Comparison of ENCODE assay signal across 30 mouse cellular contexts in genomic region chr11:11517781-11518435, GRCm38 (mm10). TPM values are rescaled to one million over a fixed set of nuclear protein-coding genes. Genes with fewer than 3 reads are reported as not detected.
A peak's percentile ranks its signal among the peaks of the same experiment; 100 is the strongest.
DNase-seq lines count a peak whose midpoint lies in the region; ATAC-seq and TF ChIP-seq lines count a peak whose summit lies in the region.
"Had no signal": no experiment of that assay in that cellular context is flagged by ENCODE, and none has a peak within 500 bp of the region (broad histone marks: within the 10 kb centered on the region; RNA-seq: fewer than 3 reads in every experiment).

No protein-coding gene starts in this region.

- peak overlapping the region; percentile 100 for H3K27ac ChIP-seq in MEL (ENCODE audit: control insufficient read depth, low read depth, low read length)
- peak overlapping the region; percentile 68 for H3K27ac ChIP-seq in liver, embryonic 12.5 days
- H3K27ac ChIP-seq in liver, postnatal 0 days (ENCODE audit: low read depth): no peak overlapping the region
- no peak overlapping the region for H3K27ac ChIP-seq in forebrain, embryonic 11.5 days (ENCODE audit: low read depth, low read length)
- H3K27ac ChIP-seq: forebrain, embryonic 12.5 days; heart, embryonic 10.5 days; heart, embryonic 15.5 days; hindbrain, embryonic 12.5 days; hindbrain, postnatal 0 days; intestine, embryonic 15.5 days; kidney, postnatal 0 days; stomach, embryonic 15.5 days had no signal

- peak; percentile 45 for DNase-seq in CD4-positive helper T cell, adult 2 months (ENCODE audit: low read depth, low spot score)
- peak; percentile 88 for DNase-seq in MEL (ENCODE audit: low read depth, low spot score)
- no peak for DNase-seq in liver, postnatal 0 days
- DNase-seq in forebrain, embryonic 11.5 days (ENCODE audit: low spot score): no peak
- DNase-seq in thymus, adult 18-20 months: no peak
- DNase-seq in adrenal gland, adult 2 months: no peak
- DNase-seq: adrenal gland, adult 8-10 months; cerebellum, adult 11 months; cerebellum, adult 9-11 months; forebrain, postnatal 0 days; heart, postnatal 36 days; kidney, adult 8-10 months; kidney, postnatal 4 days; layer of hippocampus, postnatal 36 days; lung, postnatal 36 days; midbrain, embryonic 14.5 days; thymus, postnatal 36 days had no signal

- H3K4me1 ChIP-seq in MEL (ENCODE audit: control insufficient read depth in 1 of 2, insufficient read depth in 2 of 2, low read length in 2 of 2): peaks cover 42 to 60% of the 10 kb centered on the region in 2 experiments
- peaks cover 48% of the 10 kb centered on the region for H3K4me1 ChIP-seq in liver, embryonic 12.5 days
- peaks cover 8% of the 10 kb centered on the region for H3K4me1 ChIP-seq in liver, postnatal 0 days (ENCODE audit: insufficient read depth)
- H3K4me1 ChIP-seq in forebrain, embryonic 11.5 days (replicated peaks; ENCODE audit: control insufficient read depth, insufficient read depth, low read length): no peaks in the 10 kb centered on the region
- H3K4me1 ChIP-seq: forebrain, embryonic 12.5 days; heart, embryonic 10.5 days; heart, embryonic 15.5 days; hindbrain, embryonic 12.5 days; intestine, embryonic 15.5 days; stomach, embryonic 15.5 days had no signal

- peak overlapping the region; percentile 16; the same call in 1 of the 2 replicates for H3K9ac ChIP-seq in MEL (ENCODE audit: control insufficient read depth, low read depth, low read length, poor library complexity, severe bottlenecking)
- no peak overlapping the region for H3K9ac ChIP-seq in liver, embryonic 12.5 days
- H3K9ac ChIP-seq in liver, postnatal 0 days (replicated peaks): no peak overlapping the region
- H3K9ac ChIP-seq in forebrain, embryonic 11.5 days (ENCODE audit: low read length): no peak overlapping the region
- H3K9ac ChIP-seq: forebrain, embryonic 12.5 days; forebrain, postnatal 0 days; heart, embryonic 15.5 days; hindbrain, embryonic 12.5 days; intestine, embryonic 15.5 days; stomach, embryonic 15.5 days had no signal

- no peak overlapping the region for H3K4me2 ChIP-seq in liver, embryonic 12.5 days
- H3K4me2 ChIP-seq in liver, postnatal 0 days (ENCODE audit: low read depth, low read length): no peak overlapping the region
- H3K4me2 ChIP-seq in forebrain, embryonic 11.5 days (ENCODE audit: low read depth, low read length, severe bottlenecking): no peak overlapping the region
- H3K4me2 ChIP-seq: forebrain, embryonic 12.5 days; heart, embryonic 15.5 days; hindbrain, embryonic 12.5 days; intestine, embryonic 15.5 days; stomach, embryonic 15.5 days had no signal

- 93% methylated on average over 1 of the region's 1 CpGs for WGBS in liver, embryonic 12.5 days (ENCODE audit: insufficient replicate concordance)
- WGBS in liver, postnatal 0 days (ENCODE audit: insufficient replicate concordance): 93% methylated on average over 1 of the region's 1 CpGs
- 81% methylated on average over 1 of the region's 1 CpGs for WGBS in forebrain, embryonic 11.5 days

- TF ChIP-seq POLR2A in MEL (IDR thresholded peaks at IDR 0.05; ENCODE audit: control insufficient read depth in 1 of 2, insufficient read depth in 1 of 2, low read depth in 1 of 2, low read length in 2 of 2, poor library complexity in 1 of 2): peak in 1 of 2 experiments; percentile 53; a peak in 2 of 4 replicates

- H3K36me3 ChIP-seq in MEL (ENCODE audit: control insufficient read depth in 1 of 2, insufficient read depth in 2 of 2, low read length in 2 of 2): peaks cover 0 to 70% of the 10 kb centered on the region in 2 experiments; a peak in 2 of 4 replicates
- H3K36me3 ChIP-seq in liver, embryonic 12.5 days: no peaks in the 10 kb centered on the region
- H3K36me3 ChIP-seq in liver, postnatal 0 days (replicated peaks; ENCODE audit: insufficient read depth, low read length): no peaks in the 10 kb centered on the region
- H3K36me3 ChIP-seq in forebrain, embryonic 11.5 days (ENCODE audit: control insufficient read depth, insufficient read depth, low read length): no peaks in the 10 kb centered on the region
- H3K36me3 ChIP-seq: forebrain, embryonic 12.5 days; heart, embryonic 10.5 days; heart, embryonic 15.5 days; hindbrain, embryonic 12.5 days; intestine, embryonic 15.5 days; stomach, embryonic 15.5 days had no signal

- H3K4me3 ChIP-seq in MEL (ENCODE audit: control insufficient read depth in 1 of 2, insufficient read depth in 1 of 2, low read depth in 2 of 2, low read length in 2 of 2): no peak overlapping the region
- no peak overlapping the region for H3K4me3 ChIP-seq in liver, embryonic 12.5 days
- H3K4me3 ChIP-seq in liver, postnatal 0 days (ENCODE audit: low read depth, low read length): no peak overlapping the region
- no peak overlapping the region for H3K4me3 ChIP-seq in forebrain, embryonic 11.5 days (ENCODE audit: low read depth, low read length)
- H3K4me3 ChIP-seq: erythroblast, embryonic 14.5 days; forebrain, embryonic 12.5 days; heart, embryonic 10.5 days; heart, embryonic 15.5 days; hindbrain, embryonic 12.5 days; intestine, embryonic 15.5 days; stomach, embryonic 15.5 days had no signal

- peak; percentile 98 for TF ChIP-seq EP300 in MEL (IDR thresholded peaks at IDR 0.05; ENCODE audit: low read depth in 1 of 2, low read length in 2 of 2)
- TF ChIP-seq EP300 in liver, postnatal 0 days (IDR thresholded peaks at IDR 0.05; ENCODE audit: low read depth): peak; percentile 80

- TF ChIP-seq CTCF in MEL (IDR thresholded peaks at IDR 0.05 in 2 of 3, conservative IDR thresholded peaks at IDR 0.05 in 1 of 3; ENCODE audit: control insufficient read depth in 1 of 3, insufficient read depth in 1 of 3, low read depth in 2 of 3, low read length in 3 of 3, poor library complexity in 1 of 3, severe bottlenecking in 1 of 3): no peak
- TF ChIP-seq CTCF in liver, postnatal 0 days (IDR thresholded peaks at IDR 0.05; ENCODE audit: low read depth): no peak

- no peaks in the 10 kb centered on the region for H3K9me3 ChIP-seq in MEL (replicated peaks; ENCODE audit: insufficient read depth, low read length)
- no peaks in the 10 kb centered on the region for H3K9me3 ChIP-seq in liver, embryonic 12.5 days (replicated peaks)
- H3K9me3 ChIP-seq in liver, postnatal 0 days (ENCODE audit: low read length): no peaks in the 10 kb centered on the region
- no peaks in the 10 kb centered on the region for H3K9me3 ChIP-seq in forebrain, embryonic 11.5 days (ENCODE audit: control insufficient read depth, low read length)
- H3K9me3 ChIP-seq: forebrain, embryonic 12.5 days; heart, embryonic 10.5 days; heart, embryonic 15.5 days; hindbrain, embryonic 12.5 days; intestine, embryonic 15.5 days; stomach, embryonic 15.5 days had no signal

- peak; percentile 71 for ATAC-seq in liver, embryonic 12.5 days
- ATAC-seq in liver, postnatal 0 days: peak; percentile 53
- no peak for ATAC-seq in forebrain, embryonic 11.5 days (replicated peaks; ENCODE audit: low FRiP score)
- ATAC-seq: forebrain, postnatal 0 days; hindbrain, postnatal 0 days; intestine, embryonic 15.5 days had no signal

- TF ChIP-seq RAD21 in MEL (IDR thresholded peaks at IDR 0.05; ENCODE audit: low read depth, low read length): no peak

- H3K27me3 ChIP-seq in MEL (ENCODE audit: control insufficient read depth in 1 of 2, insufficient read depth in 2 of 2, low read length in 2 of 2): no peaks in the 10 kb centered on the region
- no peaks in the 10 kb centered on the region for H3K27me3 ChIP-seq in liver, embryonic 12.5 days (replicated peaks)
- no peaks in the 10 kb centered on the region for H3K27me3 ChIP-seq in liver, postnatal 0 days (ENCODE audit: insufficient read depth, low read length)
- no peaks in the 10 kb centered on the region for H3K27me3 ChIP-seq in forebrain, embryonic 11.5 days (ENCODE audit: control insufficient read depth, insufficient read depth, low read length)
- H3K27me3 ChIP-seq: forebrain, embryonic 12.5 days; heart, embryonic 15.5 days; hindbrain, embryonic 12.5 days; intestine, embryonic 15.5 days; stomach, embryonic 15.5 days had no signal

- no peaks in the 10 kb centered on the region for H3K79me2 ChIP-seq in MEL (ENCODE audit: control insufficient read depth, insufficient read depth, low read length, poor library complexity)

TF ChIP-seq in MEL, 35 proteins besides CTCF, POLR2A, EP300 and RAD21 (continues in another document):
- TF ChIP-seq MXI1 (IDR thresholded peaks at IDR 0.05; ENCODE audit: low read depth, low read length) (no peak), E2F4 (IDR thresholded peaks at IDR 0.05; ENCODE audit: borderline replicate concordance, low read depth, low read length) (no peak), HCFC1 (IDR thresholded peaks at IDR 0.05; ENCODE audit: low read depth, low read length) (no peak), NRF1 (IDR thresholded peaks at IDR 0.05; ENCODE audit: insufficient read depth, low read depth, low read length, poor library complexity, severe bottlenecking) (no peak), TAL1 (IDR thresholded peaks at IDR 0.05; ENCODE audit: low read length) (peak; percentile 89), ELF1 (IDR thresholded peaks at IDR 0.05; ENCODE audit: low read depth, low read length) (0 out of 2 replicates have a peak, but pooled peaks have one; percentile 32), TBP (IDR thresholded peaks at IDR 0.05; ENCODE audit: low read depth, low read length) (peak; percentile 81), USF2 (IDR thresholded peaks at IDR 0.05; ENCODE audit: borderline replicate concordance in 1 of 2, insufficient read depth in 1 of 2, low read depth in 1 of 2, low read length in 2 of 2) (no peak), MAFK (IDR thresholded peaks at IDR 0.05; ENCODE audit: borderline replicate concordance, low read depth, low read length) (peak; percentile 53; the same call in 1 of the 2 replicates)

RNA-seq across cellular contexts. Expression of gene Zpbp, which starts 55.7 kb away (rescaled TPM):
- total RNA-seq in MEL (2012; rRNA removed): 0.39 and 0.42 TPM in 2 replicates
- polyA plus RNA-seq in MEL (2012; ENCODE audit: insufficient read depth in 1 of 2, insufficient read length in 2 of 2, low read depth in 1 of 2, low replicate concordance in 2 of 2, missing spikeins in 1 of 2): under 1 TPM in 1 of 2 experiments, not detected in 1; 0.47 TPM
- polyA plus RNA-seq in liver, embryonic 12.5 days (2016; fragmentation: Nextera tagmentation; extraction: Ambion mirVana): 0.50 and 0.66 TPM in 2 replicates
- polyA plus RNA-seq in liver, postnatal 0 days (2015; fragmentation: Nextera tagmentation; extraction: Ambion mirVana): 0.13 and 0.15 TPM in 2 replicates
- 0.73 and 0.79 TPM in 2 replicates for polyA plus RNA-seq in forebrain, embryonic 11.5 days (2014; fragmentation: Nextera tagmentation; extraction: Ambion mirVana)
- total RNA-seq in adrenal gland, adult 2 months (2021): under 1 TPM; 0.17 to 0.21 TPM
- polyA plus RNA-seq in adrenal gland, adult 2 months (2012; rRNA removed): 0.11 and 0.25 TPM in 2 replicates
- polyA plus RNA-seq: C2C12; erythroblast, embryonic 14.5 days had no signal

RNA-seq across cellular contexts. Expression of gene Spata48, which starts 56.0 kb away (rescaled TPM):
- 0.15 and 0.29 TPM in 2 replicates for total RNA-seq in MEL (2012; rRNA removed)
- 1 to 10 TPM in 1 of 2 experiments, not detected in 1; 1.1 TPM for polyA plus RNA-seq in MEL (2012; ENCODE audit: insufficient read depth in 1 of 2, insufficient read length in 2 of 2, low read depth in 1 of 2, low replicate concordance in 2 of 2, missing spikeins in 1 of 2)
- polyA plus RNA-seq in liver, embryonic 12.5 days (2016; fragmentation: Nextera tagmentation; extraction: Ambion mirVana): 0.25 and 0.69 TPM in 2 replicates
- 0.89 and 1.3 TPM in 2 replicates for polyA plus RNA-seq in liver, postnatal 0 days (2015; fragmentation: Nextera tagmentation; extraction: Ambion mirVana)
- polyA plus RNA-seq in forebrain, embryonic 11.5 days (2014; fragmentation: Nextera tagmentation; extraction: Ambion mirVana): 3.0 and 3.4 TPM in 2 replicates
- under 1 TPM; 0.52 to 0.69 TPM for total RNA-seq in adrenal gland, adult 2 months (2021)
- polyA plus RNA-seq in adrenal gland, adult 2 months (2012; rRNA removed): 13.4 TPM in 1 of 2 replicates, not detected in the other
- total RNA-seq: liver, adult 2 months had no signal
- polyA plus RNA-seq: C2C12; gonadal fat pad, adult 2 months; liver, adult 2 months had no signal

Comparison
In these comparisons a context has a peak if more than half of its experiments do, and no peak if none do; other contexts are left out.
1. H3K27ac ChIP-seq: peak in MEL (single experiment) and liver, embryonic 12.5 days (single experiment); none in liver, postnatal 0 days (single experiment) and forebrain, embryonic 11.5 days (single experiment).
2. DNase-seq: peak in CD4-positive helper T cell, adult 2 months (single experiment) and MEL (single experiment); none in liver, postnatal 0 days (single experiment), forebrain, embryonic 11.5 days (single experiment), thymus, adult 18-20 months (0 of 2) and adrenal gland, adult 2 months (single experiment).